Mouse (Mus musculus) c-Kit-positive CD71-negative TER-119-negative erythroid progenitor cells, embryonic 14.5 days (primary cell): ENCODE measurements at regions not wholly inside any gene's neighbourhood (a gene's known extent, or its start where the extent isn't known, plus 50 kb on each side); places are given as distances from the start of the nearest gene placed in this dataset.

ENCODE experiments used
- DNase-seq: peaks from one replicate; pipeline ENCODE4 v3.0.0-alpha.2; 2013; ENCODE audit warnings: low read depth

GRCm38 (mm10) chr8:116227003-116227402, 277.8 kb upstream of the Dynlrb2 start:
- no peak for DNase-seq

DNA sequence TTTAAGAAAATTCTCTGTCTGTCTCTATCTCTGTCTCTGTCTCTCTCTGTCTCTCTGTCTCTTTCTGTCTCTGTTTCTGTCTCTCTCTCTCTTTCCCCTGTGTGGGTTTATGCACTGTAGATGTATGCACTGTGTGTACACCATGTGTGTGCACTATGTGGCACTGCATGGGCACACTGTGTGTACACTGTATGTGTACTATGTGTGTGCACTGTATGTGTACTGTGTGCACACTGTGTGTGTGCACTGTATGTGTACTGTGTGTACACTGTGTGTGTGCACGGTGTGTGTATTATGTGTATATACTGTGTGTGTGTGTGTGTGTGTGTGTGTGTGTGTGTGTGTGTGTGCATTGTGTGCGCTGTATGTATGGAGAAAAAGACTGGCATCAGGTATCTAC, 281.5 kb upstream of the Dynlrb2 start:
- DNase-seq, result no peak

DNA sequence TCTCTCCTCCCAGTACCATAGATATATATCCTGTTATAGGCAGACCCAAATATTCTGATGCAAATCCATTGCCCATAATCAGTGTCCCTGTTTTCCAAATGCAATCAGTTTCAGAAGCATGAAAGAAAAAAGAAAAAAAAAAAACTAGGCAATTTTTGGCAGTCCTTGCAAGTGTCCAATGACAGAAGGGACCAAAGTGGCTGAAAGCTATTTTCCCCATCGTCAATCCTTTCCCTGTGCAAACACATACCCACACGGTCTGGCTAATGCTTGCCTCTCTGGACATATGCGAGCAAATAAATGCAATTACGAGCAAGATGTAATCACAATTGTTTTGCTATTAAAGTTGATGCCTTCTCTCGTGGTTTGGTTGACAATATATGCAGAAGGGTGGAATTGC, 288.9 kb upstream of the Dynlrb2 start:
- no peak for DNase-seq

DNA sequence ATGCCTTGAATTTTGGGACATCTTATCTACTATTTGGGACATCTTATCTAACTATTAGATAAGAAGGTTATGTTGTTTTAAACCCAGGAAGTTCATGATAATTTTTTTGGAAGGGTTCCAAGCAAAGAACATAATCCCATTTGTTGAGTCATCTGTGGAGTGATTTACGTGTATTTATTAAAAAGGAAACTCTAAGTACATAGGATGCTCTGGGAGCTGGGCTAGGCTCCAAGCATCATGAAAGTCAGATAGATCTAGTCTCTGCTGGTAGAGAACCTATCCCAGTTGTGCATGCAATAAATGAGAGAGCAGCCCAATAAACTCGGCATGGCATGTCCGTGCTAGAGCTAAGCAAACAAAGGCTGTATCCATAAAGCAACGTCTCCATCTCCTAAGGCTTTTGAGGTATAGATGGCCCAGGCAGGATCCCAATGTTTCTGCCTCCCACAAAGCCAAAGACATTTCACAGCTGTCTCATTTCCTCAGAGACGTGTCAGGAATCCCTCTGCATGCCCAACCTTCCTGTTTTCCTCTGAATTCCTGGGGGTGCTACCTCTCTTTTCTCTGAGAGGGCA, 289.4 kb upstream of the Dynlrb2 start:
- no peak for DNase-seq

- DNase-seq, result no peak
These were observed 301.1 kb upstream of the Dynlrb2 start for GRCm38 (mm10) chr8:116203631-116204030.

GRCm38 (mm10) chr8:116200459-116200999, 304.2 kb upstream of the Dynlrb2 start:
- no peak for DNase-seq

DNA sequence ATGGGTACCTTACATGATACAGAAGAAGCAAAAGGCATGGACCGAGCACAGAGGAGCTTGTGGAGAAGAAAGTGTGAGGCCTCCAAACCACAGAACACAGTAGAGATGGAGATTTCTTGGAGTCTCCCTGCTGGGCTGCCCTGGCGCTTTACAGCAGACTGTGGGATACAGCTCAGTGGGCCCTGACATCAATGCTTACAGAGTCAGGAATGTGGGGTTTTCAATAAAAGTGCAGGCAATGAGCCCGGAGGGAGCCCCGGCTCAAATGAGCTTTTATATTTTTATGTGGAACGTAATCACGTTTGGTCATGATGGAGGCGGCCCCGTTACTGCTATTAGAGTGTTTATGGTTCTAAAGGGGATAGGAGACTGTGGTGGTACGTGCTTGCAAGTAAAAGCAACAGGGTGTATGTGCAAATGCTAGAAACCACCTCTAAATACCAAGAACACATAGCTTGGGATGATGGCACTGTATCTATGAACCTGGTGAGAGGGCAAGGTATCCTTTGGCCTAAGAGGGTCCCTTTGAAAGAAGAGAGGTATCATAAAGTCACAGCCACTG, 308.1 kb upstream of the Dynlrb2 start:
- DNase-seq, result no peak

DNA sequence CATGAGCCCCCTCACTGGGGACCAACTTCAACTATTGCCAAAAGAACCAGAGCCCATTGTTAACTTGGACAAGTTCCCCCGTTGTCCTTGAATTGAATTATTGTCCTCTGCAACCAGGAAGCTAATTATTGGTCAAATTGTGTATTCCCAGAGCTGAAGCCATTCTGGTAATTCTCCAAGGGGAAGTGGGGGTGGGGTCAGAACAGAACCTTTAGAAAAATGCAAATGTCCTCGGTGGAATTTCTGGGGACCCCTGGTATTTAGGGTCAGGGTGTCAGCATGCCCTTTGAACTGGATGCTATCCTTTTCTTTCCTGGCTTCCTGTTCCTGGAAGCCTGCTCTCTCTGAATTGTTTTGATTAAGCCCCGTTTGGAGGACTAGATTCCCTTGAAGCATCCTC, 312.7 kb upstream of the Dynlrb2 start:
- no peak for DNase-seq

GRCm38 (mm10) chr8:116185206-116185605, 319.6 kb upstream of the Dynlrb2 start:
- DNase-seq, result no peak

DNA sequence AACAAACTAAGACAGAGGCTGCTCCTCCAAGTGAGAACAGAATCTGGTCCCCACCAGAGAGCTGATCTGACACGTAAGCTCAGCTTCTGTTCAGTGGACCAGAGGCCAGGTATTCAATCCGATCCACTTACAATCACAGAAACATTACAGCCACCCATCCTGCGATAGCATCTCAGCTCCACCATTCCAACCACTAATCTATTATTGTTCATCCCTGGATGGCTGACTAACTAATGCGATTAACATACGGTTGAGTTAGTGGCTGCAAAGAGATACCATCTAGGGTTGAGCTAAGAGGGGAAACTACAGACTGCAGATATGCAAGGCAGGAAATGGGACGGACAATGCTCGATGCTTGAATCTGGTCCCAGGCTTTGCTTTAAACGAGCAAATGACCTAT, 320.5 kb upstream of the Dynlrb2 start:
- no peak for DNase-seq

DNA sequence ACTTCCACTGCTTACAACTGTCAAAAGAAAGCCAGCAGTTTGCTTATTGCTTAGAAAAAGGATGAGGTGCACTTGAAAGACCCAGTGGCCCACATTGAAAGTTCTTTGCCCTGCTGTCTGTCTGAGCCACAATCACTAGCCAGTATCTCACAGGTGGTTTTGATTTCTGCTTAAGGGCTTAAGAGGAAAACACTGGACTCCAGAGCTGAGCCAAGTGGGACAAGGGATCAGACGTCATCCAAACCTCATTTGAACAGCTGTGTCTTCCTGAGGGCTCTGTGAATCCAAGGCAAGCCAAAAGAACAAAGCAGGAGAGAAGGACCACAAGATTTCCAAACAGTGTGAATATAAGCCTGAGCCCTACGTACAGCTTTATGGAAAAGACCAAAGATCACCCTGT, 326.8 kb upstream of the Dynlrb2 start:
- no peak for DNase-seq

DNA sequence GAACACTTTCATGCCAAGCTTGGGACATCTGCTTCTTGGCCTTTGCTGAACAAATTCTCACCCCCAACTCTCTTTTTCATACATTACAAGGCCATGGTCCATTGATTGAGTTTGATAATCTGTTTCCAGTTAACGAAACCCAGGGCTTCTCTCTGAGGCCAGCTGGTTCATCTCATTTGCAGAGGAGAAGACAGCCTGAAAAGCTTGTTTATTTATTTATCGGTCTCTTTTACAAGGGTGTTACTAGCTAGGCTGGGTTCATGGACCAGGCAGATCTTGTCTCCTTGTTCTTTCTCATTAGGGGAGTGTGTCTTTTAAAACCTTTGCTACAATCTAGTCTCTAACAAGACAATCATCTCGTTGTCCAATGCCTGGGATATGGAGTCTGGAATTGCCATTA, 329.9 kb upstream of the Dynlrb2 start:
- no peak for DNase-seq

DNA sequence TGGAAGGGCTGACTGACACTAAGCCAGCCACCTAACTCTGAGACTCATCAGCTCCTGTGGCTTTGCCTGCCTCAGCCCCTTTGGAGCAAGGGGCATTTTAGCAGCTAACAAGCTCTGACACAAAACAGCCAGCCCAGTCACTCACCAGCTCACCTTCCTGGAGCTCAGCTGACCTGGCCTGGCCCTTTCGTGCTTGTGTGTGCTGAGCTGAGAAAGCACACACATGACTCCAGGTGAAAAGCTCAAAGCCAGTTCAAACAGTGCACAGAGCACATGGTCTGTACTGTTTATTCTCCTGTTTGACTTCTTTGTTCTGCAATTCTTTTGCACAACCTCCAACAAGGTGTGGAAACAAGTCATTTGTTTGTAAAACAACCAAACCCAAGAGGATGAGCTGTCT, 330.8 kb upstream of the Dynlrb2 start:
- no peak for DNase-seq

GRCm38 (mm10) chr8:116167874-116168273, 336.9 kb upstream of the Dynlrb2 start:
- DNase-seq, result no peak

- DNase-seq, result no peak
These were observed 339.8 kb upstream of the Dynlrb2 start for GRCm38 (mm10) chr8:116164989-116165299.

- DNase-seq, result no peak
These were observed 340.4 kb upstream of the Dynlrb2 start for GRCm38 (mm10) chr8:116164190-116164988.

DNA sequence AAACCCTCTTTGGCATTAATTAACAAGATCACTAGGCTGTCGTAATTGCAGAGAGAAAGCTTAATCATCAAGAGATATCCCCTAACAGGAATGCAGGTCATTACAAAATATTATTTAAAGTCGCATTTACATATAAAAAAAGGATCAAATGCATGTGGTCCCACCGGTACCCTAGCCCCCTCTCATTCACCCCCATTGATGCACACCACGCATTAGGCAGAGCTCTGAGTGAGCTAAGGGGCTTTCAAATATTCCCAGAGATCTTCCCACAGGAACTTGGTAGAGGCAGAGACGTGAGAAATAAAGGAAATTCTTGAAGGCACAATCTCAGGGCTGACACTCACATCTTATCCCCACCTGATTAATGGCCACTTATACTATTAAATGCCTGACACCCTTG, 343.8 kb upstream of the Dynlrb2 start:
- DNase-seq, result no peak

DNA sequence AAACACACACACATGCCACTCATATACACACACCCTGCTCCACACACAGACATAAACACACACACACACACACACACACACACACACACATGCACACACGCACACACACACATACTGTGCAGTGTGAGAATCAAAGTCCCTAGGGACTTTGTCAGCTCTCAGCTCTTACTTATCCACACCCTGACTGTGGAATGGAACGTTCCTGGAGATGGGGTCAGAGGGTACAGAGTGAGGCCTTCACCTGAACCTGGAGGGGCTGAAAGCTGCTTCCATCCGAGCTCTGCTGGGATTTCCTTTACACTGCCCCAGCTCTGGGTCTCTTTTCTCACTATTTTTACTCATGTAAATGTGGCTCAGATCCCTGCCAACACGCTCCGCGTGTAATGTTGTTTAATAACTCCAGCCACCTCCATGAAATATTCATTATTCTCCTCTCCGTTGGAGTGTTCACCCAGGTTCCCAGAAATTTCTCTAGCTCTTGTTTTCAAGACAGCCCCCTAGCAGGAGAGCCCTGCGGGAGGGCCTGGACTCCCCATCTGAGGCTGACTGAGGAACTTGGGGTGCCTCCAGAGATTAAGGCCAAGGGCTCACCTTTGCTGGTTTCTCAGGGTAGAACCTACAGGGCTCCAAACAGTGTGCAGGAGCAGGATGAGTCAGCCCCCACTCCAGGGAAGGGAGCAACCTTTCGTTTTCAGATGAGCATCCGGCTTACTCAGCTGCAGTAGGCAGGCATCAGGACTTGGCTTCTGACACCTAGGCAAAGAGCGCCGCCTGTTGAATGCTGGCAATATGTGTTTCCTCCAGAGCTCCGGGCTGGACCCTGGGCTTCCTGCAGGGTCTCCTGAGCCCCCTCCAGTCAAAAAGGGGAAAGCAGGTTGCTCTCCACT, 360.8 kb upstream of the Dynlrb2 start:
- DNase-seq, result no peak

GRCm38 (mm10) chr8:116141363-116141762, 363.4 kb upstream of the Dynlrb2 start:
- no peak for DNase-seq

DNA sequence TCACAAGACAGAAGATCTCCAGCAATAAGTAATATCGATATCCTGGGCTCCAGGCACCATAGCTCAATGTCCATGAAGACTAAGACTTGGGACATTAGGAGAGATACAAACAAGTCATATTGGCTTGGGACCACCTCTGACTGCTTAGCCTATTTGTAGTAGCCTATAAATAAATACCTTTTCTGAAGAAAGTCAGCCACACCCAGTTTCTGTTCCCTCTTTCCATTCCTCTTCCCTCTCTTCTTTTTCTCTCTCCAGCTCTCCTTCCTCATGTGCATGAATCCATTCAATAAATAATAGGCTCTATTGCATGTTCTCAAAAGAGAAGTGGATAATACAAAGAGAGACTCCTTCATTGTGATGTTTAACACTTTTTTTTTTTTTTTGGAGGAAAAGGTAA, 364.8 kb upstream of the Dynlrb2 start:
- no peak for DNase-seq

DNA sequence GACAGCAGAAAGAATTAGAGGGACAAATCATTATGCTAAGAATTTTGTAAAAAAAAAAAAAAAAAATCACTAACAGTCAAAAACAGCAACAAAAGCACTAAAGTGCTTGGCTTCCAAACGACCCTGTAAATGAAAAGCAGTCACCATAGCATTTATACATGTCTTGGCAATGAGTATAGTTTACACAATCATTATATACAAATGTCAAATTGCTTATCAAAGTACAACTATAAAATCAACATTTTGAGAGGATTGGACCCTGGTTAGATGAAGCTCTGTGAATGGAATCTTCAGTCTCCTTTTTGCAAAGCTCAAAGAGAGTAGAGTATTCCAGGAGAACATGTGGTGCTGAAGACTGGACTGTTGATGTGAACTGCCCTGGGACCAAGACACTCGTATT, 367.0 kb upstream of the Dynlrb2 start:
- no peak for DNase-seq

DNA sequence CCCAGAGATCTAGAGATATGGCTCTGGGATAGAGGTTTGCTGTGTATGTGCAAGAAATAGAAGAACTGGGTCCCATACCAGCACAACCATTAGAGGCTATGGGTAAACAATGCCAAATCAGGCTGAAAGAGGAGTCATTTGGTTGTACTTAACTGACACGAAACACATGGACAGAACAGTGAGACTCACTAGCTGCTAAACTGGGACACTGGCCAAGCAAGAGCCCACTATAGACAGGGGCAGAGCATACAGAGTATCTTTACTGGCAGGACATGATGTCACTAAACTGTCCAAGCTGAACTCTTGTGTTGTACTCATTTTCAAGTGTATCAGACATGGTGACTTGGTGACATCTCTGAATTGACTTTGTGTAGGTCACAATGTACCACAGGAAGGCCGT, 371.3 kb upstream of the Dynlrb2 start:
- DNase-seq, result no peak

- no peak for DNase-seq
These were observed 371.7 kb upstream of the Dynlrb2 start for GRCm38 (mm10) chr8:116133084-116133483.
